Mouse (Mus musculus) testis, postnatal 14 days (tissue): Measurements from ENCODE around the gene Fuz.
"Not testable (repeated sequence)": the region's sequence is repeated elsewhere in the genome, so short reads cannot be mapped to it uniquely, and the experiment has no call there.

Experiments
- DNase-seq: peaks from one replicate; pipeline ENCODE4 v3.0.0; 2021; ENCODE audit warnings: low spot score

Gene Fuz

GRCm38 (mm10) chr7:44860576-44861428 lies 35.1 kb upstream of the Fuz start:
- DNase-seq: peak; percentile 67

DNA sequence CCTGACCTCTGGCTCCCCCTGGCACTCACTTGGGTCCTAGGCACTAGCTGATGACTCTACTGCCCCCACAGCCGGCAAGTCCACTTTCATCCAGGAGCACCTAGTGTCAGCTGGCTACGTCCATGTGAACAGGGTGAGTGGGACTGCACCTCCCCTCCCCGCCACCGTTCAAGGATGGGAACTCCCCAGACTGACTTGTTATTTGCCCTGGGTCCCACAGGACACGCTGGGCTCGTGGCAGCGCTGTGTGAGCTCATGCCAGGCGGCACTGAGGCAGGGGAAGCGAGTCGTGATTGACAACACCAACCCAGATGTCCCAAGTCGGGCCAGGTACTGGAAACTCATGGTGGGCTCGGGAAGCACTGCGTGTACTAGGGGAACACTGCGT lies 34.5 kb upstream of the Fuz start:
- no peak for DNase-seq

GRCm38 (mm10) chr7:44862434-44862833 lies 33.4 kb upstream of the Fuz start:
- no peak for DNase-seq

DNA sequence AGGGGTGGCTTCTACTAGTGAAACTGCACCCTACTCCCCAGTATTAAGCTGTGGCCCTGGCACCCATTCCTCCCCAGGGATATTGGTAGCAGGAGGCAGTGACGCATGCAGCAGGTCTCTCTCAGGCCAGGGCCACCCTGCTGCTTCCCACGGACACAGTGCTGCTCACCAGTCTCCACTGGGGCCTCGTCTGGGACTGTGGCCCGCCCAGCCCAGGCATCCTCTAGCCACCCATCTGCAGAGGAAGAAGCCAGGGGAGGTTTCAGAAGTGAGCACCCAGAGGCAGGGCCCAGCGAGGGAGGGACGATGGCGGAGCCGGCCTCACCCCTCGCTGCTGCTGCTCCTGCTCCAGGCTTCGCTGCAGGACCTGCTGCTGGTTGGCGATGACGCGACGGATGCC lies 32.7 kb upstream of the Fuz start:
- DNase-seq: no peak

GRCm38 (mm10) chr7:44863982-44864494 lies 31.8 kb upstream of the Fuz start:
- DNase-seq: no peak

- no peak for DNase-seq
Observed at GRCm38 (mm10) chr7:44864595-44865542, 31.0 kb upstream of the Fuz start.

GRCm38 (mm10) chr7:44866276-44867009 lies 29.4 kb upstream of the Fuz start:
- peak; percentile 81 for DNase-seq

GRCm38 (mm10) chr7:44867010-44867702 lies 28.7 kb upstream of the Fuz start:
- DNase-seq: no peak

DNA sequence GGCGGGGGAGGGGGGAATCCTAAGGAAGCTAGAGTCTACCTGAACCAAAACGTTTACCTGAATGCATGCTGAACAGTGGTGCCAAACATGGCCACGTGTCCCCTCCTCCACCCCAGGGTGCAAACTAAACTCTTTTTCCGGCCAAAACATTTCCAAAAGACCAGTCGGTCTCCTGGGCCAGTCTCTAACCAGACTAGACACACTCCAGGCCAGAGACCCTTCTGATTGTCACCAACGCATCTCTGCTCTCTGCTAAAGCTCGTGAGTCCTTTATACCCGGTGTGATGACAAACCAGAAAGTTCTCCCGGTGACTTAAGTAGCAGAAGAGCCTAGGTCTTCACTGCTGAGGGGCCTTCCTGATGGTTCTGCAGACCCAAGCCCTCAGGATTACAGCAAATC lies 28.1 kb upstream of the Fuz start:
- no peak for DNase-seq

- DNase-seq: no peak
Observed at GRCm38 (mm10) chr7:44868465-44868864, 27.4 kb upstream of the Fuz start.

DNA sequence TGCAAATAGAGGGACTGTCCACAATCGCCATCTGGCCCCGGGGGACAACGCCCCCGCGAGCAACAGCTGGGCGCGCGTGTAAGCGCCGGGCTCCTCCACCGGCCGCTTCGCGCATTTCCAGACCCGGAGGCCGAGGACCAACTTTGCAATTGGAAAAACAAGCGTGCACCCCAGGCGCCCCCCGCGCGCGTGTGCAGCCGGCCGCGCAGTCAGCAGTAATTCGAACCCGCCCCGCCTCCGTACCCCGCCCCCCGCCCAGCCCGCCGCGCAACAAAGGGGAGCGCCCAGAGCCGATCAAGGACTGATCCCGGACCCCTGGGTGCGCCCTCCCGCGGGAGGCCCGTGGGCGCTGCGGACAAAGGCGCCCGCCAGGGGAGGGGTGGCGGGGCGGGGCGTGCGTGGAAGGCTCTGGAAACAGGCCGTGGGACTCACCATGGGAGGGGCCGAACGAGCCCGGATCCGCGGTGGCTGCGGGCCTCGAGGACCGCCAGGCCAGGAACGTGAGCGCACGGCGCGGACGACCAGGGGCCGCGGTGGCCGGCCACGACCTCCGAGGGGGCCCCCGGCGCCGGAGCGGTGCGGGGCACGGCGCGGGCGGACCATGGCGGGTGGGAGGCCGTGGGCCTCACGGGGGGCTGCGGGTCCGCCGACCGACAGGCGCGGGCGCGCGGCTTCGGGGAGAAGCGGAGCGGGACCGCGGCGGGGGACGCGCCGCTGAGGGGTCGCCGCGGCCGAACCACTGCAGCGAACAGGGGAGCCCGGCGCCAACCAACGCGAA lies 26.8 kb upstream of the Fuz start:
- DNase-seq: peak; percentile 70

DNA sequence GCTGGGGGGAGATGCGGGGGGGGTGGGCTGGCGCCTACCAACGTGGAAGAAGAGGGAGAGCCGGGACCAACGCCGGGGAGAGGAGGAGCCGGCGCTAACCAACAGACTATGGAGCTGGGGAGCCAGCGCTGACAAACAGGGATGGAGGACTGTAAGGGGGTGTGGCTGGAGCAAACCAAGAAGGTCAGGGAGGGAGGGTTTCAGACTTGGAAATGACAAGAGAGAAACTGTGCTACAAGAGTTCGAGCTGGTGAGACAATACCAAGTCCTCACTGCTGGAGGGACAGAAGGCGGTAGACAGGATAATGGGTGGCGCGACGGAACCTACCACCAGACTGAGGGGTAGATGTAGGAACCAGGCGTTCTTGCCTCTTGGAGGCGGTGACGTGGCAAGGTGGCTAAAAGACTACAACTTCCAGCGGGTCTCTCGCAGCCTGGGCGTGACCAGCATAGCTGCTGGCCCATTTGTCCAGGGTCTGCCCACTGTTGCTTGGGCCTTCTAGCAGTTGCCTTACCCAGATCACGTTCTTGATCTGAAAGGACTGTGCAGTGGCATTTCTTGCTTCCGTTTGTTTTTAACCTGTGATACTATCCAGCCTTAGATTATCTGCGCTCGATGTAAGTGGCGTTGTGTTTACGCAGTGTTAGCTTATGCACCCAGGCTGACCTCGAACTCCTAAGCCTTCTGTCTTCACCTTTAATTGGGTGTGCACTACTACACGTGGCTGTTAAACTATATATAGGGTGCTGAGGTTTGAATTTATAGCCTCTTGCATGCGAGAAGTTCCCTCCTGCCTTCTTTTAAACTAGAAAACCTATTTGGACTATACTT lies 26.0 kb upstream of the Fuz start, which contains the start of gene Ptov1:
Ptov1 (minus strand) TSS at position 92 of the 832 bp plus-strand sequence.
- peak; percentile 90 for DNase-seq

- DNase-seq: no peak
Observed at GRCm38 (mm10) chr7:44870614-44871013, 25.3 kb upstream of the Fuz start.

GRCm38 (mm10) chr7:44871181-44871580 lies 24.7 kb upstream of the Fuz start:
- no peak for DNase-seq

DNA sequence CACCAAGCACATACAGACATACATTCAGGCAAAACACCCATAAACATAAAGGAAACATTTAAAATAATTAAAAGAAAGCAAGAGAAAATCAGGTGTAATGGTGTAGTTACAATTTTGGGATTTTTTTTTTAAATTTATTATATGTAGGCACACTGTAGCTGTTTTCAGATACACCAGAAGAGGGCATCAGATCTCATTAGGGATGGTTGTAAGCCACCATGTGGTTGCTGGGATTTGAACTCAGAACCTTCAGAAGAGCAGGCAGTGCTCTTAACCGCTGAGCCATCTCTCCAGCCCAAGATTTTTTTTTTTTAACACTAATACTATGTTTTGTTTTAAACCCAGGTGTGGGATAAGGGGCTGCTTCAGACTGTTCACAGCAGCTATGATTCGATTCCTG lies 24.1 kb upstream of the Fuz start:
- DNase-seq: not testable (repeated sequence)

DNA sequence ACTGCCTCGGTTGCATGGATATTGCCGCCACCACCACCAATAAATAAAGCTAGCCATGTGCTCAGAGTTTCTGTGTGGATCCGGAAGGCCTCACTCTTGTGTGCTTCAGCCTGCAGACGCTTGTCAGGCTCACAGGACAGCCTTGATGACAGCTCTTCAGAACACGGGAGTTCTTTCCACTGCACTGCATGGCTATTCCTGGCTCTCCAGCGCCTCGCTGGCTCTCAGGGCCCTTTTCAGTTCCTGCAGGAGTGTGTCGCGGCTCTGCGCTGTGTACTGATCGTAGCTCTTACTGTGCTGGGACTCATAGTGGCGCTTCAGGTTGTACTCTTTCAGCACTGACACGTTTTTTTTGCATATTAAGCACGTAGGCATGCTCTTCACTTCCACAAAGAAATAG lies 18.0 kb upstream of the Fuz start:
- DNase-seq: no peak

- no peak for DNase-seq
Observed at GRCm38 (mm10) chr7:44883036-44883435, 12.8 kb upstream of the Fuz start.

DNA sequence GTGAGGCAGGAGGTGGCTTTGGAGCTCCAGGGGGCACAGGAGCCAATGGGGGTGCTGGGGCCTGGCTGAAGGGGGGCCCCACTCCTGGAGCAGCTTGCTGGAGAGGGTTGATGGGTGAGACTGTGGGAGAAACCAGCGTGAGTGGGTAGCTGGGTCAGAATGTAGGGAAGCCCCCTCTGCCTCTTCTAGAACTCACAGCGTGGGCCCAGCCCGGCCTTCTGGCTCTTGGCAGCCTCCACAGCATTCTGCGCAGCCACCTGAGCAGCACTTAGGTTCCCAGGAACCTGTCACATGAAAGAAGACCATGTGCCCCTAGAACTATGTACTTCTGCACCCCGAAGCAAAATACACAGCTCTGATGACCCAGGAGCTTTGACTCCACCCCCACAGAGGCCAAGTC lies 11.2 kb upstream of the Fuz start:
- no peak for DNase-seq

DNA sequence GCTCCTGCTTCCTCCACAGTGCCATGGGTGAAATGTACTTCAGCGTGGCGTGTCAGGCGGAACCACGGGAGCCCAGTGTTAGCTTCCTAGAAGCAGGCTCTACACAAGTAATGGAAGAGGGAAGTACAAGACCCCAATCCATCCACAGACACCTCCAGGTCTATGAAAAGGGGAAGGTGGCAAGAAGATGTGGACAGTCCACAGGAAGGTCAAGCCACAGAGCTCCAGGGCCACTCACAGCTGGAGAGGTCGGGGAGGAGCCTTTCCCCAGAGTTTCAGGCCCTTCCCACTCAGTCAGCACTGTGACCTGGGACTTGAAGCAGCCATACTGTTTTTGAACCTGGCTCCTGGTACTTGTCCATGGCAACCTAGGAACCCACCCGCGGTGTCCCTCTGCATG lies 8.9 kb upstream of the Fuz start:
- DNase-seq: no peak
